Mouse (Mus musculus) E14TG2a.4 (cell line): ENCODE results near the gene Trim26.

Experiments used
- H3K27me3 ChIP-seq: 2 replicates; pipeline ENCODE4 v1.6.1; 2014; ENCODE audit warnings: low read length, control low read depth; ENCODE audit not compliant: insufficient read depth
- H3K36me3 ChIP-seq: 2 replicates; pipeline ENCODE4 v1.6.1; 2014; ENCODE audit warnings: low read length, control low read depth; ENCODE audit not compliant: insufficient read depth
- H3K4me1 ChIP-seq: replicated peaks from 2 replicates; pipeline ENCODE4 v1.6.1; 2014; ENCODE audit warnings: low read depth, low read length, control low read depth
- H3K4me3 ChIP-seq: replicated peaks from 2 replicates; pipeline ENCODE4 v1.5.1; 2014; ENCODE audit warnings: mild to moderate bottlenecking, low read length
- H3K9me3 ChIP-seq: 2 replicates; pipeline ENCODE4 v1.6.1; 2014; ENCODE audit warnings: low read length, control low read depth
- CTCF ChIP-seq: conservative IDR thresholded peaks from 2 replicates; pipeline ENCODE4 v1.5.1; 2014; ENCODE audit warnings: low read length
- NANOG ChIP-seq: IDR thresholded peaks from 2 replicates; pipeline ENCODE4 v1.6.1; 2014; ENCODE audit warnings: borderline replicate concordance, low read length, mixed read lengths
- POU5F1 ChIP-seq: IDR thresholded peaks from 2 replicates; pipeline ENCODE4 v1.6.1; 2014; ENCODE audit warnings: low read length, borderline replicate concordance

The Trim26 gene

GRCm38 (mm10) chr17:36828488-36828887, 8.4 kb upstream of the Trim26 start:
- no peaks in the 10 kb centered on the region for H3K36me3 ChIP-seq
- TF ChIP-seq NANOG: no peak
- TF ChIP-seq CTCF: no peak
- TF ChIP-seq POU5F1: no peak

GRCm38 (mm10) chr17:36830470-36830869, 6.5 kb upstream of the Trim26 start:
- H3K27me3 ChIP-seq: peaks cover 4% of the 10 kb centered on the region; the same call in 1 of the 2 replicates
- H3K4me3 ChIP-seq: no peak overlapping the region
- TF ChIP-seq POU5F1 (no peak), CTCF (no peak), NANOG (no peak)
- H3K9me3 ChIP-seq: peaks cover 9% of the 10 kb centered on the region
- no peaks in the 10 kb centered on the region for H3K36me3 ChIP-seq
- peaks cover 23% of the 10 kb centered on the region for H3K4me1 ChIP-seq

More at GRCm38 (mm10) chr17:36828488-36828887, 8.4 kb upstream of the Trim26 start:
- no peaks in the 10 kb centered on the region for H3K9me3 ChIP-seq
- no peak overlapping the region for H3K4me3 ChIP-seq
- H3K4me1 ChIP-seq: peaks cover 20% of the 10 kb centered on the region
- peaks cover 4% of the 10 kb centered on the region; the same call in 1 of the 2 replicates for H3K27me3 ChIP-seq

GRCm38 (mm10) chr17:36832694-36833093, 4.2 kb upstream of the Trim26 start:
- Histone ChIP-seq H3K36me3 (no peaks in the 10 kb centered on the region), H3K27me3 (peaks cover 4% of the 10 kb centered on the region; the same call in 1 of the 2 replicates), H3K4me3 (no peak overlapping the region), H3K9me3 (peaks cover 9% of the 10 kb centered on the region), H3K4me1 (peaks cover 36% of the 10 kb centered on the region)
- TF ChIP-seq NANOG (peak; percentile 78), POU5F1 (no peak)

- H3K36me3 ChIP-seq: peaks cover 14% of the 10 kb centered on the region
- peak overlapping the region; percentile 88 for H3K4me3 ChIP-seq
- no peak for TF ChIP-seq CTCF
- no peak for TF ChIP-seq NANOG
- TF ChIP-seq POU5F1: no peak
- H3K9me3 ChIP-seq: peaks cover 9% of the 10 kb centered on the region
- no peaks in the 10 kb centered on the region for H3K27me3 ChIP-seq
- H3K4me1 ChIP-seq: peaks cover 65% of the 10 kb centered on the region
These were observed 1.1 kb upstream of the Trim26 start for GRCm38 (mm10) chr17:36835591-36836426.

- H3K9me3 ChIP-seq: peaks cover 9% of the 10 kb centered on the region
- TF ChIP-seq CTCF (no peak), NANOG (no peak), POU5F1 (no peak)
- no peaks in the 10 kb centered on the region for H3K27me3 ChIP-seq
- peaks cover 16% of the 10 kb centered on the region for H3K36me3 ChIP-seq
- H3K4me1 ChIP-seq: peaks cover 68% of the 10 kb centered on the region
- H3K4me3 ChIP-seq: peak overlapping the region; percentile 88
These were observed 514 bp upstream of the Trim26 start for GRCm38 (mm10) chr17:36836427-36836812.

GRCm38 (mm10) chr17:36839001-36839400, 2.1 kb downstream of the Trim26 start:
- Histone ChIP-seq H3K4me3 (no peak overlapping the region), H3K9me3 (peaks cover 9% of the 10 kb centered on the region)
- TF ChIP-seq POU5F1 (no peak), CTCF (no peak), NANOG (no peak)

GRCm38 (mm10) chr17:36839931-36840330, 3.0 kb downstream of the Trim26 start:
- H3K9me3 ChIP-seq: peaks cover 1% of the 10 kb centered on the region
- H3K36me3 ChIP-seq: peaks cover 24% of the 10 kb centered on the region
- peaks cover 86% of the 10 kb centered on the region for H3K4me1 ChIP-seq
- no peak for TF ChIP-seq NANOG
- TF ChIP-seq CTCF: no peak
- no peak for TF ChIP-seq POU5F1
- H3K27me3 ChIP-seq: no peaks in the 10 kb centered on the region
- no peak overlapping the region for H3K4me3 ChIP-seq

More at GRCm38 (mm10) chr17:36839001-36839400, 2.1 kb downstream of the Trim26 start:
- Histone ChIP-seq H3K27me3 (no peaks in the 10 kb centered on the region), H3K4me1 (peaks cover 77% of the 10 kb centered on the region), H3K36me3 (peaks cover 24% of the 10 kb centered on the region)

- no peak overlapping the region for H3K4me3 ChIP-seq
These were observed 4.1 kb downstream of the Trim26 start for GRCm38 (mm10) chr17:36840961-36841445.

GRCm38 (mm10) chr17:36843696-36844095, 6.8 kb downstream of the Trim26 start:
- H3K4me1 ChIP-seq: peaks cover 83% of the 10 kb centered on the region
- H3K9me3 ChIP-seq: no peaks in the 10 kb centered on the region
- TF ChIP-seq NANOG (no peak), POU5F1 (no peak), CTCF (no peak)
- H3K36me3 ChIP-seq: peaks cover 39% of the 10 kb centered on the region
- no peaks in the 10 kb centered on the region for H3K27me3 ChIP-seq
- peak overlapping the region; percentile 35 for H3K4me3 ChIP-seq

More at GRCm38 (mm10) chr17:36840961-36841445, 4.1 kb downstream of the Trim26 start:
- Histone ChIP-seq H3K27me3 (no peaks in the 10 kb centered on the region), H3K36me3 (peaks cover 26% of the 10 kb centered on the region), H3K4me1 (peaks cover 90% of the 10 kb centered on the region), H3K9me3 (no peaks in the 10 kb centered on the region)
- TF ChIP-seq NANOG (no peak), POU5F1 (no peak), CTCF (no peak)
